Mouse (Mus musculus) MEL (cell line): Measurements from ENCODE around the gene Fcrla. TPM values are rescaled to one million over a fixed set of nuclear protein-coding genes. Genes with fewer than 3 reads are reported as not detected.

Experiments used
- DNase-seq: peaks from one replicate; pipeline ENCODE4 v3.0.0; 2011; ENCODE audit warnings: low read depth, low spot score
- H3K27ac ChIP-seq: 2 replicates; pipeline ENCODE4 v1.5.1; 2012; ENCODE audit warnings: low read depth, mild to moderate bottlenecking, control low read depth, low read length, moderate library complexity; ENCODE audit not compliant: control insufficient read depth
- H3K27me3 ChIP-seq, 2 experiments: fragments of 150-350 bp in 1 of 2; sonication (generic) in 1 of 2; 2 replicates each; pipeline ENCODE4 v1.6.1; 2012; ENCODE audit warnings: low read length in 2 of 2, mild to moderate bottlenecking in 2 of 2, improper control_type of control experiment in 1 of 2, moderate library complexity in 1 of 2; ENCODE audit not compliant: insufficient read depth in 2 of 2, control insufficient read depth in 1 of 2
- H3K36me3 ChIP-seq, 2 experiments: 2 replicates each; pipeline ENCODE4 v1.6.1; 2012 to 2014; ENCODE audit warnings: low read length in 2 of 2, improper control_type of control experiment in 1 of 2, inconsistent platforms in 1 of 2, mild to moderate bottlenecking in 1 of 2; ENCODE audit not compliant: insufficient read depth in 2 of 2, control insufficient read depth in 1 of 2
- H3K4me1 ChIP-seq, 2 experiments: fragments of 150-350 bp in 1 of 2; sonication (generic) in 1 of 2; 2 replicates each; pipeline ENCODE4 v1.6.1; 2012; ENCODE audit warnings: low read length in 2 of 2, improper control_type of control experiment in 1 of 2, mild to moderate bottlenecking in 1 of 2; ENCODE audit not compliant: insufficient read depth in 2 of 2, control insufficient read depth in 1 of 2
- H3K4me3 ChIP-seq, 2 experiments: fragments of 150-350 bp in 1 of 2; sonication (generic) in 1 of 2; 2 replicates each; pipeline ENCODE4 v1.5.1; 2012; ENCODE audit warnings: low read depth in 2 of 2, low read length in 2 of 2, mild to moderate bottlenecking in 2 of 2, moderate library complexity in 2 of 2, control low read depth in 1 of 2, improper control_type of control experiment in 1 of 2; ENCODE audit not compliant: control insufficient read depth in 1 of 2, insufficient read depth in 1 of 2
- H3K79me2 ChIP-seq: 2 replicates; pipeline ENCODE4 v1.6.1; 2012; ENCODE audit warnings: mild to moderate bottlenecking, low read length, moderate library complexity; ENCODE audit not compliant: control insufficient read depth, poor library complexity, insufficient read depth
- H3K9ac ChIP-seq: 2 replicates; pipeline ENCODE4 v1.6.1; 2012; ENCODE audit warnings: low read depth, mild to moderate bottlenecking, control low read depth, low read length, moderate library complexity; ENCODE audit not compliant: control insufficient read depth, poor library complexity, severe bottlenecking
- H3K9me3 ChIP-seq: fragments of 150-350 bp; sonication (generic); replicated peaks from 2 replicates; pipeline ENCODE4 v1.6.1; 2012; ENCODE audit warnings: mild to moderate bottlenecking, low read length, improper control_type of control experiment, moderate library complexity; ENCODE audit not compliant: insufficient read depth
- BHLHE40 ChIP-seq: IDR thresholded peaks from 2 replicates; pipeline ENCODE4 v1.6.1; 2012; ENCODE audit warnings: low read depth, mild to moderate bottlenecking, inconsistent platforms, low read length, improper control_type of control experiment, borderline replicate concordance
- CHD1 ChIP-seq: IDR thresholded peaks from 2 replicates; pipeline ENCODE4 v1.6.1; 2012; ENCODE audit warnings: low read depth, mild to moderate bottlenecking, inconsistent platforms, low read length, improper control_type of control experiment
- CTCF ChIP-seq, 3 experiments: IDR thresholded peaks in 2 of 3; conservative IDR thresholded peaks in 1 of 3; 2 replicates each; pipeline ENCODE4 v1.5.1; 2011 to 2012; ENCODE audit warnings: low read length in 3 of 3, low read depth in 2 of 3, mild to moderate bottlenecking in 2 of 3, improper control_type of control experiment in 1 of 3, inconsistent platforms in 1 of 3, mixed read lengths in 1 of 3, moderate library complexity in 1 of 3; ENCODE audit not compliant: control insufficient read depth in 1 of 3, insufficient read depth in 1 of 3, poor library complexity in 1 of 3, severe bottlenecking in 1 of 3
- ELF1 ChIP-seq: IDR thresholded peaks from 2 replicates; pipeline ENCODE4 v1.6.1; 2014; ENCODE audit warnings: low read depth, mild to moderate bottlenecking, inconsistent platforms, low read length, improper control_type of control experiment, moderate library complexity
- EP300 ChIP-seq, 2 experiments: IDR thresholded peaks; 2 replicates each; pipeline ENCODE4 v1.6.1; 2011; ENCODE audit warnings: improper control_type of control experiment in 2 of 2, low read length in 2 of 2, low read depth in 1 of 2, mild to moderate bottlenecking in 1 of 2
- ETS1 ChIP-seq: IDR thresholded peaks from 2 replicates; pipeline ENCODE4 v1.6.1; 2012; ENCODE audit warnings: low read depth, mild to moderate bottlenecking, inconsistent platforms, low read length, improper control_type of control experiment, moderate library complexity
- GABPA ChIP-seq: IDR thresholded peaks from 2 replicates; pipeline ENCODE4 v1.6.1; 2012; ENCODE audit warnings: low read depth, mild to moderate bottlenecking, inconsistent platforms, low read length, improper control_type of control experiment, moderate library complexity
- GATA1 ChIP-seq: IDR thresholded peaks from 2 replicates; pipeline ENCODE4 v1.6.1; 2011; ENCODE audit warnings: low read depth, low read length, improper control_type of control experiment
- KAT2A ChIP-seq: conservative IDR thresholded peaks from 2 replicates; pipeline ENCODE4 v1.6.1; 2012; ENCODE audit warnings: low read depth, low read length, improper control_type of control experiment, inconsistent platforms
- MAFK ChIP-seq: IDR thresholded peaks from 2 replicates; pipeline ENCODE4 v1.6.1; 2011; ENCODE audit warnings: low read depth, mild to moderate bottlenecking, low read length, improper control_type of control experiment, borderline replicate concordance
- MAX ChIP-seq: IDR thresholded peaks from 2 replicates; pipeline ENCODE4 v1.6.1; 2011; ENCODE audit warnings: low read length, improper control_type of control experiment
- MEF2A ChIP-seq: IDR thresholded peaks from 2 replicates; pipeline ENCODE4 v1.6.1; 2014; ENCODE audit warnings: low read depth, mild to moderate bottlenecking, inconsistent platforms, low read length, improper control_type of control experiment; ENCODE audit not compliant: poor library complexity, insufficient replicate concordance, severe bottlenecking; ENCODE audit errors: extremely low read depth
- MXI1 ChIP-seq: IDR thresholded peaks from 2 replicates; pipeline ENCODE4 v1.6.1; 2011; ENCODE audit warnings: mild to moderate bottlenecking, low read depth, low read length, improper control_type of control experiment
- MYC ChIP-seq: IDR thresholded peaks from 2 replicates; pipeline ENCODE4 v1.6.1; 2011; ENCODE audit warnings: low read depth, mild to moderate bottlenecking, low read length, improper control_type of control experiment, moderate library complexity
- NRF1 ChIP-seq: IDR thresholded peaks from 2 replicates; pipeline ENCODE4 v1.6.1; 2014; ENCODE audit warnings: low read depth, mild to moderate bottlenecking, inconsistent platforms, low read length, improper control_type of control experiment, moderate library complexity; ENCODE audit not compliant: poor library complexity, insufficient read depth, severe bottlenecking
- POLR2A ChIP-seq, 2 experiments: IDR thresholded peaks; 2 replicates each; pipeline ENCODE4 v1.6.1; 2011 to 2012; ENCODE audit warnings: low read length in 2 of 2, mild to moderate bottlenecking in 2 of 2, control low read depth in 1 of 2, improper control_type of control experiment in 1 of 2, low read depth in 1 of 2, moderate library complexity in 1 of 2; ENCODE audit not compliant: control insufficient read depth in 1 of 2, insufficient read depth in 1 of 2, poor library complexity in 1 of 2
- POLR2AphosphoS5 ChIP-seq: IDR thresholded peaks from 2 replicates; pipeline ENCODE4 v1.6.1; 2012; ENCODE audit warnings: low read depth, borderline replicate concordance, mild to moderate bottlenecking, inconsistent platforms, low read length, moderate library complexity, mixed read lengths
- RAD21 ChIP-seq: IDR thresholded peaks from 2 replicates; pipeline ENCODE4 v1.6.1; 2011; ENCODE audit warnings: mild to moderate bottlenecking, low read depth, low read length, improper control_type of control experiment
- SIN3A ChIP-seq: IDR thresholded peaks from 2 replicates; pipeline ENCODE4 v1.6.1; 2012; ENCODE audit warnings: low read length, improper control_type of control experiment, inconsistent platforms
- TAL1 ChIP-seq: IDR thresholded peaks from 2 replicates; pipeline ENCODE4 v1.6.1; 2012; ENCODE audit warnings: mild to moderate bottlenecking, inconsistent platforms, low read length, moderate library complexity, mixed read lengths
- TCF12 ChIP-seq: IDR thresholded peaks from 2 replicates; pipeline ENCODE4 v1.6.1; 2014; ENCODE audit warnings: low read depth, mild to moderate bottlenecking, inconsistent platforms, low read length, improper control_type of control experiment, moderate library complexity
- USF2 ChIP-seq, 2 experiments: IDR thresholded peaks; 2 replicates each; pipeline ENCODE4 v1.6.1; 2011 to 2012; ENCODE audit warnings: improper control_type of control experiment in 2 of 2, low read length in 2 of 2, borderline replicate concordance in 1 of 2, inconsistent platforms in 1 of 2, low read depth in 1 of 2, mild to moderate bottlenecking in 1 of 2; ENCODE audit not compliant: insufficient read depth in 1 of 2
- ZC3H11A ChIP-seq: IDR thresholded peaks from 2 replicates; pipeline ENCODE4 v1.6.1; 2012; ENCODE audit warnings: low read depth, mild to moderate bottlenecking, inconsistent platforms, low read length, improper control_type of control experiment
- ZMIZ1 ChIP-seq: IDR thresholded peaks from 2 replicates; pipeline ENCODE4 v1.6.1; 2012; ENCODE audit warnings: low read depth, mild to moderate bottlenecking, inconsistent platforms, low read length, improper control_type of control experiment, moderate library complexity
- polyA plus RNA-seq, 2 experiments: library from polyadenylated mRNA; stranded (reverse) in 1 of 2; unstranded in 1 of 2; fragments of >175 nt in 1 of 2; fragments of >200 nt in 1 of 2; gene quantifications; 2 replicates each; pipeline versions ENCODE4 v1.2.1 to v1.2.4; 2012; ENCODE audit warnings: low replicate concordance in 2 of 2, low read depth in 1 of 2; ENCODE audit not compliant: insufficient read length in 2 of 2, insufficient read depth in 1 of 2, missing spikeins in 1 of 2
- total RNA-seq: library from RNA; depleted of rRNA; stranded (reverse); fragments of 300-350 nt; gene quantifications from 2 replicates; pipeline ENCODE4 v1.2.3, GENCODE M21; 2012

Gene Fcrla
- total and polyA plus RNA-seq, 3 experiments: 0.12 to 0.18 TPM; not detected in 1

GRCm38 (mm10) chr1:170884390-170884789 is 43.0 kb downstream of the Fcrla start:
- TF ChIP-seq TAL1 (no peak), GATA1 (no peak), BHLHE40 (no peak), ELF1 (no peak), MYC (no peak), MAX (no peak), RAD21 (no peak), TCF12 (no peak), CHD1 (no peak), EP300 (IDR thresholded peaks at IDR 0.05; ENCODE audit: low read depth in 1 of 2, low read length in 2 of 2) (no peak), SIN3A (no peak), ETS1 (no peak), GABPA (no peak), POLR2A (IDR thresholded peaks at IDR 0.05; ENCODE audit: control insufficient read depth in 1 of 2, insufficient read depth in 1 of 2, low read depth in 1 of 2, low read length in 2 of 2, poor library complexity in 1 of 2) (no peak), ZMIZ1 (no peak), CTCF (IDR thresholded peaks at IDR 0.05 in 2 of 3, conservative IDR thresholded peaks at IDR 0.05 in 1 of 3; ENCODE audit: control insufficient read depth in 1 of 3, insufficient read depth in 1 of 3, low read depth in 2 of 3, low read length in 3 of 3, poor library complexity in 1 of 3, severe bottlenecking in 1 of 3) (no peak)
- DNase-seq: peak; percentile 36
- Histone ChIP-seq H3K4me1 (peaks cover 6 to 7% of the 10 kb centered on the region in 2 experiments), H3K9ac (peak overlapping the region; percentile 89), H3K27ac (peak overlapping the region; percentile 6), H3K79me2 (peaks cover 34% of the 10 kb centered on the region), H3K36me3 (peaks cover 5 to 8% of the 10 kb centered on the region in 2 experiments; a peak in 3 of 4 replicates), H3K27me3 (no peaks in the 10 kb centered on the region), H3K4me3 (peak overlapping the region; percentile 62 to 86), H3K9me3 (no peaks in the 10 kb centered on the region)

- DNase-seq: no peak
- no peak overlapping the region for H3K9ac ChIP-seq
- H3K27ac ChIP-seq: no peak overlapping the region
Observed at GRCm38 (mm10) chr1:170882915-170883485, 44.4 kb downstream of the Fcrla start.

More at GRCm38 (mm10) chr1:170882915-170883485, 44.4 kb downstream of the Fcrla start:
- H3K4me1 ChIP-seq: peaks cover 6 to 7% of the 10 kb centered on the region in 2 experiments
- H3K79me2 ChIP-seq: peaks cover 34% of the 10 kb centered on the region
- H3K4me3 ChIP-seq: no peak overlapping the region
- no peaks in the 10 kb centered on the region for H3K9me3 ChIP-seq
- peaks cover 8 to 11% of the 10 kb centered on the region in 2 experiments for H3K36me3 ChIP-seq
- H3K27me3 ChIP-seq: no peaks in the 10 kb centered on the region
- TF ChIP-seq KAT2A (no peak), USF2 (IDR thresholded peaks at IDR 0.05; ENCODE audit: borderline replicate concordance in 1 of 2, insufficient read depth in 1 of 2, low read depth in 1 of 2, low read length in 2 of 2) (no peak), ZC3H11A (no peak), RAD21 (no peak), MAFK (no peak), GATA1 (no peak), ZMIZ1 (no peak), POLR2AphosphoS5 (no peak), NRF1 (no peak), MXI1 (no peak), MEF2A (no peak)
